In the genomic region with DNA sequence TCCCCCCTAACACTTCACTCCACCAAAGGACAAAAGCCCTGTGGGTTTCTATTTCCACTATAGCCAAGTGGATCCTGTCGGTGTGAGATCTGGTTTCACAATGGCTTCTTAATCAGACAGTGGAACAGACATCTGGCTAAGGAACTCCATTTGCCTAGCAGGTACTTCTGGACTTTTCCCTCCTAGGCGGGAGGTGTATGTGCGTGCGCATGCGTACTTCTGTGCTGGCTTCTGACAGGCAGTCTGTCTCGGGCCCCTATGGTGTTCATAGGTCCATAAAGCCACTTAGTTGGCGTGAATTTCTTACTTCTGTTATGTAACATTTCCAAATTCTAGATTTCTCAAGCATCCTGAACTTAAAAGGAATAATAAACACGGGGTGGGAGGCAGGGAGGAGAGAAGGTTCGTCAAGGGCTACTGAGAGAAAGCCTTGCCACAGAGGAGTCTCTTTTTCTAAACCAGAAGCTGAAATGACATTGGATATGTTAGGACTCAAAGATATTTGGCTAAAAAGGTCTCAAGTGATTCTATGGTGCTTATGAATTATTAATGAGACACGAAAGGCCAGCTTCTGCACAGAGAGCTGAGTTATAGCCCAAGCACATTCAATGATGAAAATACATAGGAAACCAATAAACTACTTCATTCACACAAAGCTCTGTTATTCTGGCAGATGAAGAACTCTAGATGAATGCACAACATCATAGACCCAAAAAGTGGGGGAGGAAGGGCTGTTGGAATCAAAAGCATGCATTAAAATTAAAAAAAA, we compare ENCODE assay signal across 15 mouse cellular contexts.
A peak's percentile ranks its signal among the peaks of the same experiment; 100 is the strongest.
DNase-seq lines count a peak whose midpoint lies in the region; ATAC-seq and TF ChIP-seq lines count a peak whose summit lies in the region.
"Had no signal": no experiment of that assay in that cellular context is flagged by ENCODE, and none has a peak within 500 bp of the region (broad histone marks: within the 10 kb centered on the region; RNA-seq: fewer than 3 reads in every experiment).

No protein-coding gene starts in this region.

- WGBS in limb, embryonic 13.5 days, result 62% methylated on average over 10 of the region's 10 CpGs
- 87% methylated on average over 10 of the region's 10 CpGs for WGBS in limb, embryonic 10.5 days
- 56% methylated on average over 10 of the region's 10 CpGs for WGBS in limb, embryonic 14.5 days
- 63% methylated on average over 10 of the region's 10 CpGs for WGBS in neural tube, embryonic 14.5 days

- peaks cover 11% of the 10 kb centered on the region for H3K36me3 ChIP-seq in limb, embryonic 13.5 days
- H3K36me3 ChIP-seq in limb, embryonic 10.5 days, result 0 out of 2 replicates have a peak, but pooled peaks cover 2% of the 10 kb centered on the region
- H3K36me3 ChIP-seq in limb, embryonic 14.5 days (ENCODE audit: control insufficient read depth, insufficient read depth, low read length), result peaks cover 6% of the 10 kb centered on the region; the same call in 1 of the 2 replicates
- H3K36me3 ChIP-seq in neural tube, embryonic 14.5 days (ENCODE audit: control insufficient read depth, insufficient read depth, low read length), result no peaks in the 10 kb centered on the region
- H3K36me3 ChIP-seq: liver, embryonic 15.5 days had no signal

- no peaks in the 10 kb centered on the region for H3K27me3 ChIP-seq in limb, embryonic 13.5 days
- H3K27me3 ChIP-seq in limb, embryonic 10.5 days (ENCODE audit: low read depth, poor library complexity, severe bottlenecking), result no peaks in the 10 kb centered on the region
- H3K27me3 ChIP-seq in limb, embryonic 14.5 days (ENCODE audit: control insufficient read depth, insufficient read depth, low read length), result no peaks in the 10 kb centered on the region
- no peaks in the 10 kb centered on the region for H3K27me3 ChIP-seq in neural tube, embryonic 14.5 days (ENCODE audit: control insufficient read depth, insufficient read depth, low read length)
- H3K27me3 ChIP-seq: liver, embryonic 15.5 days had no signal

- DNase-seq in limb, embryonic 10.5 days (ENCODE audit: low spot score), result no peak
- DNase-seq in limb, embryonic 14.5 days (ENCODE audit: low spot score), result no peak
- no peak for DNase-seq in spleen, postnatal 36 days (ENCODE audit: low spot score in 2 of 2)
- no peak for DNase-seq in layer of hippocampus, adult 11-12 months (ENCODE audit: low spot score)
- DNase-seq in left cerebral cortex, adult 9 months (ENCODE audit: low spot score in 2 of 2), result no peak
- DNase-seq: adrenal gland, adult 2 months; heart, adult 18-20 months; heart, postnatal 10 days; thymus, adult 18-20 months had no signal

- no peak for TF ChIP-seq POLR2A in embryonic fibroblast, embryonic 13.5 days (IDR thresholded peaks at IDR 0.05; ENCODE audit: low read depth, low read length)
- TF ChIP-seq POLR2A in limb, embryonic 14.5 days (IDR thresholded peaks at IDR 0.05; ENCODE audit: borderline replicate concordance, extremely low read depth, insufficient read depth, insufficient read length), result no peak

- H3K4me3 ChIP-seq in limb, embryonic 13.5 days, result no peak overlapping the region
- H3K4me3 ChIP-seq in limb, embryonic 10.5 days, result no peak overlapping the region
- H3K4me3 ChIP-seq in embryonic fibroblast, embryonic 13.5 days (ENCODE audit: insufficient read depth, low read length), result no peak overlapping the region
- H3K4me3 ChIP-seq in limb, embryonic 14.5 days (replicated peaks; ENCODE audit: low read length), result no peak overlapping the region
- no peak overlapping the region for H3K4me3 ChIP-seq in neural tube, embryonic 14.5 days (ENCODE audit: low read depth, low read length)
- H3K4me3 ChIP-seq: erythroblast, embryonic 14.5 days; liver, embryonic 15.5 days had no signal

- ATAC-seq in limb, embryonic 13.5 days (ENCODE audit: low FRiP score, low read depth), result no peak; the same call in 1 of the 2 replicates
- no peak for ATAC-seq in limb, embryonic 14.5 days (ENCODE audit: low FRiP score, low read depth)
- peak; percentile 31; the same call in 1 of the 2 replicates for ATAC-seq in neural tube, embryonic 14.5 days (ENCODE audit: low read depth)

- H3K9ac ChIP-seq in limb, embryonic 13.5 days, result no peak overlapping the region
- no peak overlapping the region for H3K9ac ChIP-seq in limb, embryonic 14.5 days (ENCODE audit: low read depth, low read length, severe bottlenecking)
- H3K9ac ChIP-seq in neural tube, embryonic 14.5 days (replicated peaks; ENCODE audit: low read depth, low read length), result no peak overlapping the region
- H3K9ac ChIP-seq: liver, embryonic 15.5 days had no signal

- TF ChIP-seq CTCF in embryonic fibroblast, embryonic 13.5 days (IDR thresholded peaks at IDR 0.05; ENCODE audit: borderline replicate concordance, insufficient read depth, low read length), result no peak

- no peaks in the 10 kb centered on the region for H3K9me3 ChIP-seq in limb, embryonic 13.5 days
- H3K9me3 ChIP-seq in limb, embryonic 10.5 days (replicated peaks), result no peaks in the 10 kb centered on the region
- H3K9me3 ChIP-seq in limb, embryonic 14.5 days (ENCODE audit: control insufficient read depth, low read length), result no peaks in the 10 kb centered on the region
- H3K9me3 ChIP-seq in neural tube, embryonic 14.5 days (ENCODE audit: control insufficient read depth, low read length), result no peaks in the 10 kb centered on the region
- H3K9me3 ChIP-seq: liver, embryonic 15.5 days had no signal

- H3K27ac ChIP-seq in limb, embryonic 13.5 days, result peak overlapping the region; percentile 44; the same call in 1 of the 2 replicates
- no peak overlapping the region for H3K27ac ChIP-seq in limb, embryonic 10.5 days
- peak overlapping the region; percentile 35; the same call in 1 of the 2 replicates for H3K27ac ChIP-seq in embryonic fibroblast, embryonic 13.5 days (ENCODE audit: insufficient read depth, low read length)
- 0 out of 2 replicates have a peak overlapping the region, but pooled peaks have one; percentile 33 for H3K27ac ChIP-seq in limb, embryonic 14.5 days (replicated peaks; ENCODE audit: low read depth, low read length)
- H3K27ac ChIP-seq in neural tube, embryonic 14.5 days (ENCODE audit: low read depth, low read length), result no peak overlapping the region
- H3K27ac ChIP-seq: liver, embryonic 15.5 days; macrophage had no signal

- H3K4me2 ChIP-seq in limb, embryonic 13.5 days (replicated peaks), result no peak overlapping the region
- no peak overlapping the region for H3K4me2 ChIP-seq in limb, embryonic 14.5 days (replicated peaks; ENCODE audit: low read depth, low read length, severe bottlenecking)
- H3K4me2 ChIP-seq in neural tube, embryonic 14.5 days (ENCODE audit: low read depth, low read length), result no peak overlapping the region
- H3K4me2 ChIP-seq: liver, embryonic 15.5 days had no signal

- peaks cover 30% of the 10 kb centered on the region for H3K4me1 ChIP-seq in limb, embryonic 13.5 days
- peaks cover 8% of the 10 kb centered on the region; the same call in 1 of the 2 replicates for H3K4me1 ChIP-seq in limb, embryonic 10.5 days
- no peaks in the 10 kb centered on the region for H3K4me1 ChIP-seq in embryonic fibroblast, embryonic 13.5 days (ENCODE audit: control insufficient read depth, insufficient read depth, low read length)
- H3K4me1 ChIP-seq in limb, embryonic 14.5 days (ENCODE audit: control insufficient read depth, insufficient read depth, low read length), result peaks cover 23% of the 10 kb centered on the region
- peaks cover 14% of the 10 kb centered on the region; the same call in 1 of the 2 replicates for H3K4me1 ChIP-seq in neural tube, embryonic 14.5 days (ENCODE audit: control insufficient read depth, insufficient read depth, low read length)
- H3K4me1 ChIP-seq: liver, embryonic 15.5 days had no signal

Comparison
In these comparisons a context has a peak if more than half of its experiments do, and no peak if none do; other contexts are left out.
1. H3K27ac ChIP-seq: peak in limb, embryonic 13.5 days (single experiment), embryonic fibroblast, embryonic 13.5 days (single experiment) and limb, embryonic 14.5 days (single experiment); none in limb, embryonic 10.5 days (single experiment) and neural tube, embryonic 14.5 days (single experiment).